Mouse (Mus musculus) heart, postnatal 0 days (tissue): Measurements from ENCODE around the gene Ahcyl2.

Experiments
- CTCF ChIP-seq: IDR thresholded peaks from 2 replicates; pipeline ENCODE4 v1.5.1; 2016; ENCODE audit warnings: antibody characterized with exemption, control low read depth, low read depth
- EP300 ChIP-seq: IDR thresholded peaks from 2 replicates; pipeline ENCODE4 v1.6.1; 2016; ENCODE audit warnings: antibody characterized with exemption, low read depth

DNA sequence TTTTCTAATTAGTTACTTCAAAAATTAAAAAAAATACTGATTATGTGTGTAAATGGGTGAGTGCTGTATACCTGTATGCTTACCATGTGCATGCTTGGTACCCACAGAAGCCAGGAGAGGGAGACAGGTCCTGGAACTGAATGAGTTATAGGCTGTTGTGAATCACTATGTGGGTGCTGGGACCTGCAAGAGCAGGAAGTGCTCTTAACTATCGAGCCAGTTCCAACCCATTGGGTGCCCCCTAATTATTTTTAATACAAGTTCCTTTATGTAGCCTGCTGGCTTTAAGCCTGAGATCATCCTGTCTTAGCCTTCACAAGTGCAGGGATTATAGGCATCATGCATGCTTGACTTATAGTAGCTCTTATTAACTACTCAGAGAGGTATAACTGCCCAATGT is 6.3 kb downstream of the Ahcyl2 start:
- TF ChIP-seq CTCF: no peak
- TF ChIP-seq EP300: no peak
